Mouse (Mus musculus) lung, postnatal 0 days (tissue): ENCODE results near the gene Otud7a.

Experiments used
- CTCF ChIP-seq: IDR thresholded peaks from 2 replicates; pipeline ENCODE4 v1.5.1; 2016; ENCODE audit warnings: antibody characterized with exemption, mild to moderate bottlenecking
- EP300 ChIP-seq: IDR thresholded peaks from 2 replicates; pipeline ENCODE4 v1.6.1; 2016; ENCODE audit warnings: antibody characterized with exemption, mild to moderate bottlenecking, control low read depth

- TF ChIP-seq CTCF (no peak), EP300 (no peak)
Observed at GRCm38 (mm10) chr7:63660261-63660660, 215.7 kb downstream of the Otud7a start.
